Mouse (Mus musculus): ENCODE data around the gene Nxph1.

Gene Nxph1

DNA sequence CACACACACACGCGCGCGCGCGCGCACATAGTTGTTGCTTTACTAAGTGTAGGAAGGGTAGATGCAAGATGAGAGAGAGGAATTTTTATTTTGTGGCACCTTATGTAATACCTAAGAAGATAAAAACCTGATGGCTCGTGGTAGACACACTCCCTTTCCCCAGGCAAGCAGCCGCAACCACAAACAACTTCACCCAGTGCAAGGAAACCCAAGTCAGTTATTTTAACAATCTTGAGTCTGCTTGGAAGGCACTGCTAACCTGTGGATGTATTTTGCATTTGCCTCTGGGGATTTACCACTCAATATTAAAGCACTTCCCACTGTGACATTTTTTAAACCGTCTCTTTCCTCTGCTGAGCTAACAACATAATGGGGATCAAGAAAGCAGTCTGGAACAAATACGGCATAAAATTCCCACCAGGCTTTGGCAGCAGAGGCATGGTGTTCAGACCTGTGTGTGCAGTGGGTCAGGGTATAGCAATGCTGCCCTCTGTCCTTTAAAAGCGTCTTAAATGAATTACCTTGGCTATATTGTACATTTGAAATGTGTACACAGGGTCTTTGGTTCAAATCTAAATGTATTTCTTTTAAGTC, 176.2 kb downstream of the Nxph1 start:
- in situ Hi-C loops (cut with MboI, MseI): no loop called here

GRCm38 (mm10) chr6:9133589-9134279, 185.5 kb downstream of the Nxph1 start:
- in situ Hi-C loops (cut with MboI, MseI): no loop called here

GRCm38 (mm10) chr6:9147966-9148365, 199.7 kb downstream of the Nxph1 start:
- in situ Hi-C loops (cut with MboI, MseI): no loop called here

DNA sequence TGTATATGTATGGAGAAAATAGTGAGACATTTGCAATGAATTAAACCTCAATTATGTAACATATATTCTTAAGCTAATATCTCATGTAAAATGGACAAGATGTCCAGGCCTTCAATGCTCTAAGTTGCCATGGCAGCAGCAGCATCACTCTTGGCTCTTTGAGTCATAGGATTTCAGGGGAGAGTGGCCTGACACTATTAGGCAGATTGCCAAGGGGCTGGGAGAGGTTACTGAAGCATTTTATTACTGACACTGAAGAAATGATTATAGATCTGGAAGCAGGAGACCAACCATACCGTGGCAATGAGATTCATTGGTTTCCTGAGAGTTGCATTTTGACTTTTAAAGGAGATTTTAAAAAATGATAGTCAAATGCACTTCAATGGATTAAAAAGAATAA, 201.6 kb downstream of the Nxph1 start:
- in situ Hi-C loops (cut with MboI, MseI): no loop called here

GRCm38 (mm10) chr6:9159191-9159590, 211.0 kb downstream of the Nxph1 start:
- in situ Hi-C loops (cut with MboI, MseI): no loop called here

- in situ Hi-C loops (cut with MboI, MseI): no loop called here
Observed at GRCm38 (mm10) chr6:9182477-9182876, 234.2 kb downstream of the Nxph1 start.

GRCm38 (mm10) chr6:9210730-9211129, 262.5 kb downstream of the Nxph1 start:
- in situ Hi-C loops (cut with MboI, MseI): loop anchor here (10.0 kb wide), 1 partner anchor 1634 kb away; no protein-coding TSS in a partner anchor

DNA sequence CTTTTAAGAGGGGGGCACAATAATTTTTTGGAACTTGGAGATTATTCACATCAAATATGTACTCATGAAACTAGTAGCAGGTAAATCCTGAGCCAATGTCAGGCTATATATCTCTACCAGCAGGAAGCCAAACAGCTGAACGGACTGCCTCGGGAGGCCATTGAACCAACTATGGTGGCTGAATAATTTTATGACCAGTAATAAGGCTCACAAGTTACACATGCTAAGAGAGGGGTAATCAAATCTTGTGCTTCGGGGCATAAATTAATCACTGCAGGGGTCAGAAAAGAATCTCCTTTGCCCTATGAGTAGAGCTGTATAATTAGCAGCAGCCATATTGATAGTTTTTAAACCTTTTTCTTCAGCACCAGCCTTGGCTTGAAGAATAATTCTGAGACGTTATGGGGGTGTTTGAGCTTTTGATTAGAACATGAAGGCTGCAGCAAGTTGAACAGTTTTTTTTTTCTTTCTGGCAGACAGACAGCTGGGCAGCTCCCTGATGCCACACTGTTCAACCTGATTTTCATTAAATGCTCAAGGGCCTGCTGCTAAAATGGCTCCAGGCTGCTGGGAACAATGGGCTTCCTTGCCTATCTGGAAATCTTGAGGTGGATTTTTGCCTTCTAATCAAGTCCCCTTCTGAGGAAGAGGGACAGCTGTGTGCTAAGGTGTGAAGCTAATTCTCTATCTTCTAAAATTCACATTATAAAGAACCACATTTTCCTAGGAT, 272.7 kb downstream of the Nxph1 start:
- in situ Hi-C loops (cut with MboI, MseI): no loop called here

DNA sequence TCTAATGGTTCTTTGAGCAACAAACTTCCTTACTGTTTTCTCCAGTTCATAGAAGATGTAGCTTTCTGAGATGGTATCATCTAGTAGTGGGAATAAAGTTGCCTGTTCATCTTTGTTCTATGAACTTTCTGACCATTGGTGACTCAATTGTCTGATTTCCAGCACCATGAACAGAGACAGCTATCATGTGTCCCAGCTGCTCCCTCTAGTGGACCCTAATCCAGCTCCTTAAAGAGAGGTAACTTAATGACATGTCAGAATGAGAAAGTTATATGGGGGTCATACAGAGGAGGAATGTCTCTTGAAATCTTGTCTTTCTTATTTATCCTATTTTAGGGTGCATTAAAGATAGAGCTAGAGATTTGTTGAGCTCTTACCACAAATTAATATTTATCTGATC, 286.6 kb downstream of the Nxph1 start:
- in situ Hi-C loops (cut with MboI, MseI): no loop called here

- in situ Hi-C loops (cut with MboI, MseI): no loop called here
Observed at GRCm38 (mm10) chr6:9267998-9268397, 319.8 kb downstream of the Nxph1 start.
